Mouse (Mus musculus): ENCODE measurements at regions not wholly inside any gene's neighbourhood (a gene's known extent, or its start where the extent isn't known, plus 50 kb on each side); places are given as distances from the start of the nearest gene placed in this dataset.

- Histone ChIP-seq H3K4me1 (ENCODE audit: control insufficient read depth, insufficient read depth, low read length) (no peaks in the 10 kb centered on the region), H3K27me3 (ENCODE audit: control insufficient read depth, insufficient read depth, low read length) (no peaks in the 10 kb centered on the region), H3K27ac (ENCODE audit: insufficient read depth, low read length) (no peak overlapping the region), H3K4me3 (replicated peaks; ENCODE audit: insufficient read depth, low read depth, low read length) (no peak overlapping the region)
- TF ChIP-seq POLR2A (IDR thresholded peaks at IDR 0.05; ENCODE audit: borderline replicate concordance, insufficient read depth, low read length) (no peak), CTCF (IDR thresholded peaks at IDR 0.05; ENCODE audit: borderline replicate concordance, insufficient read depth, low read depth, low read length) (no peak)
- 53% methylated on average over 10 of the region's 10 CpGs for WGBS
- peak; percentile 13 to 29 for DNase-seq
Measured at GRCm38 (mm10) chr7:130001064-130001463, 409.4 kb downstream of the Wdr11 start.

GRCm38 (mm10) chr7:130002002-130002401, 410.3 kb downstream of the Wdr11 start:
- no peak for DNase-seq
- Histone ChIP-seq H3K4me1 (ENCODE audit: control insufficient read depth, insufficient read depth, low read length) (no peaks in the 10 kb centered on the region), H3K27ac (ENCODE audit: insufficient read depth, low read length) (no peak overlapping the region), H3K27me3 (ENCODE audit: control insufficient read depth, insufficient read depth, low read length) (no peaks in the 10 kb centered on the region), H3K4me3 (replicated peaks; ENCODE audit: insufficient read depth, low read depth, low read length) (no peak overlapping the region)
- TF ChIP-seq CTCF (IDR thresholded peaks at IDR 0.05; ENCODE audit: borderline replicate concordance, insufficient read depth, low read depth, low read length), result no peak
- TF ChIP-seq POLR2A (IDR thresholded peaks at IDR 0.05; ENCODE audit: borderline replicate concordance, insufficient read depth, low read length), result no peak
- WGBS, result 49% methylated on average over 12 of the region's 12 CpGs

DNA sequence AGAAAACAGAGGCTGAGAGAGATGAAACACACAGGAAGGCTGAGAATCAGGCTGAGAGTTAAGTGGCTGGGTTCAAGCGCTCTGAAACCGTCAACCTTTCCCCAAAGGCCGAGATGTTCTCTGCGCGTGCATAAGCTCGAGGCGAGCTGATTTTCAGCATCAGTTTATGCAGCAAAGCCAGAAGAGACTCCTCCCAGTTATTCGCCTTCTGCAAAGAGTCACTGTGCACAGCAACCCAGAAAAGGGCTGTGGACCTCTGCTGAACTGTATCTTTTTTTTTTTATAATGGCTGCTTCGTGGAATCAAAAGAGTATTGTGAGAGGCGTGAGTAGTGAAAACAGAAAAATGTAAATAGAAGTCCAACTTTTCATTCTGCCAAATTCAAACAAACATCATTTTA, 413.7 kb downstream of the Wdr11 start:
- WGBS, result 71% methylated on average over 10 of the region's 10 CpGs
- H3K27me3 ChIP-seq (ENCODE audit: control insufficient read depth, insufficient read depth, low read length), result no peaks in the 10 kb centered on the region
- TF ChIP-seq CTCF (IDR thresholded peaks at IDR 0.05; ENCODE audit: borderline replicate concordance, insufficient read depth, low read depth, low read length) (no peak), POLR2A (IDR thresholded peaks at IDR 0.05; ENCODE audit: borderline replicate concordance, insufficient read depth, low read length) (no peak)

DNA sequence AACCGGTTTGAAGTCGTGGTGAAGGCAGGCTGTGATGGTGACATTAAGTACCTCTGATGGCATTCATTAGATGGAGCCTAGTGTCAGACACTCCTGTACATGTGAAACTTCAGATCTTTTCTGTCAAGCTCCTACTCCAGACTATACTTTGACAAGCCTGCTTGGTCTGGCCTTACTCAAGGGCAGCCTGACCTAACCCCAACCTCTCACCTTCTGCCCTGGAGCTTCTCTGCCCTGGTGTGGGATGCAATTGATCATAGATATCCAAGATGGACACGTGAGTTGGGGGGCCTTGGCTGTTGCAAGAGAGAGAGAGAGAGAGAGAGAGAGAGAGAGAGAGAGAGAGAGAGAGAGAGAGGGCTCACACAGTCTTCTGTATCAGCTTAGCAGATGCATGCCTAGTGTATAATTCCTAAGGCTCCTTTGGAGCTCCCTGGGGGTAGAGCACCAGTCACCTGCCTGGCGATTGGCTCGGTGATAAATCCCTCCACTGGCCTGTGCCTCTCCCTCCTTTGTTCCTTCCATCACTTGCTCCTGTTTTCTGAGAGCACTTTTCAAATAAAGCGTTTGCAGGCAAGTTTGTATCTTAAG, 416.4 kb downstream of the Wdr11 start:
- no peak overlapping the region for H3K27ac ChIP-seq (ENCODE audit: insufficient read depth, low read length)
- H3K27me3 ChIP-seq (ENCODE audit: control insufficient read depth, insufficient read depth, low read length), result no peaks in the 10 kb centered on the region
- DNase-seq, result no peak
- TF ChIP-seq POLR2A (IDR thresholded peaks at IDR 0.05; ENCODE audit: borderline replicate concordance, insufficient read depth, low read length), result no peak
- no peak for TF ChIP-seq CTCF (IDR thresholded peaks at IDR 0.05; ENCODE audit: borderline replicate concordance, insufficient read depth, low read depth, low read length)
- H3K4me1 ChIP-seq (ENCODE audit: control insufficient read depth, insufficient read depth, low read length), result no peaks in the 10 kb centered on the region
- WGBS, result 56% methylated on average over 6 of the region's 6 CpGs
- no peak overlapping the region for H3K4me3 ChIP-seq (replicated peaks; ENCODE audit: insufficient read depth, low read depth, low read length)

More for the DNA sequence above, 413.7 kb downstream of the Wdr11 start:
- no peak overlapping the region for H3K4me3 ChIP-seq (replicated peaks; ENCODE audit: insufficient read depth, low read depth, low read length)
- no peak overlapping the region for H3K27ac ChIP-seq (ENCODE audit: insufficient read depth, low read length)
- H3K4me1 ChIP-seq (ENCODE audit: control insufficient read depth, insufficient read depth, low read length), result no peaks in the 10 kb centered on the region
- DNase-seq, result no peak

DNA sequence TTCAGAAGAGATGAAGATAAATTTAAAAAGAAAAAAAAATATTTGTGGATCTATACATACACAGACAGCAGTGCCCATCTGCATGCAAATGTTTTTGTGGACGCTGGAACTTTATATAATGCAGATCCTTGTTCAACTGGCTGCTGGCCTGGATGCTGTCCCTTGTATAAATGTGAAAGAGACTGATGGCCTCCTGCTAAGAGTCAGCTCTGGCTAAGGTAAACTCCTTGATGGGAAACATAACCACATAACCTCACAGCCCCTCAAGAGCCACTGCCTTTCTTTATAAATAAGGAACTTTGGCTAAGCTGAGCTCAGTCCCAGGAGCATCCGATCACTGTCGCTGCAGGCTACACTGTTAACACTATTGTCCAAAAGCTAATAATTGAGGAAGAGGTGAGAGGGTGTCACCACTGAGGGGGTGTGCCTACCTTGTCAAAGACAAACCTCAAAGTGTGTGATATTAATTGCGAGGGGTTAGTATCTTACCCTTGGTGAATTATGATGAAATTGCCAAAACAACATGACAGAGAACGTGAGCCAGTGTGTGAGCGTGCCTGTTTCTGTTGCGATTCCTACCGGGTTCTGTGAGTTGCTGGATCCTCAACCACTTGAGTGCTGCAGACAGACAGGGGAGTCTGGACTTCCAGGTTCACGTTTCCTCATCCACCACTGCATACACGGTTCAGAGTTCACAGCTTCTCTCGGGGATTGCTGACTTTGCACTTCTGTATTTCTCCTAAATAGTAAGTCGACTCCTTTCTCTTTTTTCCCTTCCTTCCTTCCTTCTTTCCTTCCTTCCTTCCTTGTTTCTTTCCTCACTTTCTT, 417.1 kb downstream of the Wdr11 start:
- no peak overlapping the region for H3K4me3 ChIP-seq (replicated peaks; ENCODE audit: insufficient read depth, low read depth, low read length)
- no peaks in the 10 kb centered on the region for H3K27me3 ChIP-seq (ENCODE audit: control insufficient read depth, insufficient read depth, low read length)
- no peaks in the 10 kb centered on the region for H3K4me1 ChIP-seq (ENCODE audit: control insufficient read depth, insufficient read depth, low read length)
- no peak for DNase-seq
- TF ChIP-seq CTCF (IDR thresholded peaks at IDR 0.05; ENCODE audit: borderline replicate concordance, insufficient read depth, low read depth, low read length), result no peak
- TF ChIP-seq POLR2A (IDR thresholded peaks at IDR 0.05; ENCODE audit: borderline replicate concordance, insufficient read depth, low read length), result no peak
- 64% methylated on average over 12 of the region's 12 CpGs for WGBS
- H3K27ac ChIP-seq (ENCODE audit: insufficient read depth, low read length), result no peak overlapping the region

GRCm38 (mm10) chr7:130012067-130012466, 420.4 kb downstream of the Wdr11 start:
- TF ChIP-seq POLR2A (IDR thresholded peaks at IDR 0.05; ENCODE audit: borderline replicate concordance, insufficient read depth, low read length) (no peak), CTCF (IDR thresholded peaks at IDR 0.05; ENCODE audit: borderline replicate concordance, insufficient read depth, low read depth, low read length) (no peak)
- no peak for DNase-seq
- H3K4me1 ChIP-seq (ENCODE audit: control insufficient read depth, insufficient read depth, low read length), result no peaks in the 10 kb centered on the region
- H3K27me3 ChIP-seq (ENCODE audit: control insufficient read depth, insufficient read depth, low read length), result no peaks in the 10 kb centered on the region
- no peak overlapping the region for H3K27ac ChIP-seq (ENCODE audit: insufficient read depth, low read length)
- no peak overlapping the region for H3K4me3 ChIP-seq (replicated peaks; ENCODE audit: insufficient read depth, low read depth, low read length)
- WGBS, result 58% methylated on average over 8 of the region's 8 CpGs

DNA sequence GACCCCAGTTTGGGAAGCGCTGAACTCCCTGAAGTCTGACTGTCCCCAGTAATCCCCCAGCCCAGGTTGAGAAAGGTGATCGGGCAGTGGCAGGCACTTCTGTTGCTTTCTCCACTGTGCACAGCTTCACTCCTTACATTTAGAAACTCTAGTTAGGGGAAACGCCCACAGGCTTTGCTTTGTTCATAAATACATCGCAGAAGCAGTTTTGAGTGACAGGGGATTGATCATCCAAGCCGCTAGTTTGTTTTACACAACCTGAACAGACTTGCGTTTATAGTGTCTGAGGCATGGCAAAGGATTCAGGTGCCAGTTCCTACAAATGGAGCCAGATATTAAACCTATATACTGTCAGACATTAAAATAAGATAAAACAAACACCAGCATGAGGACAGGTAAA, 421.4 kb downstream of the Wdr11 start:
- H3K4me3 ChIP-seq (replicated peaks; ENCODE audit: insufficient read depth, low read depth, low read length), result no peak overlapping the region
- H3K27ac ChIP-seq (ENCODE audit: insufficient read depth, low read length), result no peak overlapping the region
- H3K4me1 ChIP-seq (ENCODE audit: control insufficient read depth, insufficient read depth, low read length), result no peaks in the 10 kb centered on the region
- WGBS, result 90% methylated on average over 6 of the region's 6 CpGs
- H3K27me3 ChIP-seq (ENCODE audit: control insufficient read depth, insufficient read depth, low read length), result no peaks in the 10 kb centered on the region
- DNase-seq, result no peak
- TF ChIP-seq POLR2A (IDR thresholded peaks at IDR 0.05; ENCODE audit: borderline replicate concordance, insufficient read depth, low read length) (no peak), CTCF (IDR thresholded peaks at IDR 0.05; ENCODE audit: borderline replicate concordance, insufficient read depth, low read depth, low read length) (no peak)

DNA sequence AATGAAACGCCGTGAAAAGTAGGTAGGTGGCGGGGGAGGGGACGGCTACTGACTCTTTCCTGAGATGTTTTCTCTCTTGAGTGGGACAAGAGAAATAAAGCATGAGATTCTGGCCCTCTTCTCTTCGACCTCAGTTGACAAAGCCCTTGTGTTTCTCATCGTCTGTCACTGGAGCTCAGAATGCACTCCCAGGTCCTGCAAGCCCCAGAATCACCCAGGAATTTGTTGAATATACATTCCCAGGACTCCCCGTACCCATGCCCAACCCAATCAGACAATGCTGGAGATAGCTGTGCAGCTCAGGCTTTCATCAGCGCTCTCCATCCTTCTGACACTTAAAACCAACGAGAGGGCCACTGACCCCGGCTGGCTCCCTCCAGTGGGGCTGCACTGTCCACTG, 422.9 kb downstream of the Wdr11 start:
- no peak overlapping the region for H3K4me3 ChIP-seq (replicated peaks; ENCODE audit: insufficient read depth, low read depth, low read length)
- H3K4me1 ChIP-seq (ENCODE audit: control insufficient read depth, insufficient read depth, low read length), result no peaks in the 10 kb centered on the region
- TF ChIP-seq CTCF (IDR thresholded peaks at IDR 0.05; ENCODE audit: borderline replicate concordance, insufficient read depth, low read depth, low read length) (no peak), POLR2A (IDR thresholded peaks at IDR 0.05; ENCODE audit: borderline replicate concordance, insufficient read depth, low read length) (no peak)
- H3K27me3 ChIP-seq (ENCODE audit: control insufficient read depth, insufficient read depth, low read length), result no peaks in the 10 kb centered on the region
- WGBS, result 74% methylated on average over 10 of the region's 10 CpGs
- no peak for DNase-seq
- no peak overlapping the region for H3K27ac ChIP-seq (ENCODE audit: insufficient read depth, low read length)
